Mouse (Mus musculus) heart, postnatal 14 days (tissue): Measurements from ENCODE around the gene Glyat. TPM values are rescaled to one million over a fixed set of nuclear protein-coding genes. Genes with fewer than 3 reads are reported as not detected.
A peak's percentile ranks its signal among the peaks of the same experiment; 100 is the strongest.
"Not testable (repeated sequence)": the region's sequence is repeated elsewhere in the genome, so short reads cannot be mapped to it uniquely, and the experiment has no call there.

Experiments
- DNase-seq, 2 experiments: peaks; one replicate each; pipeline ENCODE4 v3.0.0; 2021 to 2022
- intact Hi-C: fragments of 180-260 bp; cut with DNase I; formaldehyde crosslinking; loops from one replicate; pipeline ENCODE4 v1.15.1; 2025
- long read RNA-seq, 2 experiments: library from polyadenylated mRNA; stranded (forward); transcript quantifications; one replicate each; pipeline ENCODE4 v2.0.0; 2021
- total RNA-seq, 2 experiments: library from RNA; stranded (reverse); gene quantifications; 2 replicates each; pipeline ENCODE4 v1.2.3; 2021

Glyat gene
- not detected for total RNA-seq
- long read RNA-seq, experiment 1: 0 reads
- long read RNA-seq, experiment 2: 0 reads

GRCm38 (mm10) chr19:12633176-12633575 lies at the start of gene Glyat:
Glyat (plus strand) TSS chr19:12633308.
- intact Hi-C loops: no loop called here
- no peak for DNase-seq

- intact Hi-C loops: no loop called here
- DNase-seq: no peak
Observed at GRCm38 (mm10) chr19:12585310-12585709, 47.8 kb upstream of the Glyat start.

- DNase-seq: peak; percentile 64 to 78
- intact Hi-C loops: loop anchor here (1.0 to 10.0 kb wide), 5 partner anchors 15 to 157 kb away; no protein-coding TSS in a partner anchor
Observed at GRCm38 (mm10) chr19:12591908-12592307, 41.2 kb upstream of the Glyat start.

GRCm38 (mm10) chr19:12595135-12595529 lies 38.0 kb upstream of the Glyat start:
- DNase-seq: no peak
- intact Hi-C loops: loop anchor here (5.0 to 10.0 kb wide), 4 partner anchors 127 to 222 kb away; partner anchors contain the start of genes Lpxn and Zfp91

- intact Hi-C loops: loop anchor here (5.0 to 10.0 kb wide), 4 partner anchors 127 to 222 kb away; partner anchors contain the start of genes Lpxn and Zfp91
- peak; percentile 49 to 57 for DNase-seq
Observed at GRCm38 (mm10) chr19:12595530-12596289, 37.4 kb upstream of the Glyat start.

- intact Hi-C loops: loop anchor here (5.0 to 10.0 kb wide), 4 partner anchors 126 to 221 kb away; partner anchors contain the start of genes Lpxn and Zfp91
- no peak for DNase-seq
Observed at GRCm38 (mm10) chr19:12596290-12597072, 36.6 kb upstream of the Glyat start.

GRCm38 (mm10) chr19:12597073-12597405 lies 36.1 kb upstream of the Glyat start:
- DNase-seq: no peak
- intact Hi-C loops: loop anchor here (5.0 to 10.0 kb wide), 4 partner anchors 125 to 220 kb away; partner anchors contain the start of genes Lpxn and Zfp91

GRCm38 (mm10) chr19:12598674-12599073 lies 34.4 kb upstream of the Glyat start:
- no peak for DNase-seq
- intact Hi-C loops: loop anchor here (5.0 to 10.0 kb wide), 4 partner anchors 124 to 219 kb away; partner anchors contain the start of genes Lpxn and Zfp91

GRCm38 (mm10) chr19:12599674-12600073 lies 33.4 kb upstream of the Glyat start, which contains the start of gene Gm4952:
Gm4952 (plus strand) TSS chr19:12599974.
- intact Hi-C loops: loop anchor here (5.0 to 10.0 kb wide), 4 partner anchors 123 to 218 kb away; partner anchors contain the start of genes Lpxn and Zfp91
- DNase-seq: no peak

GRCm38 (mm10) chr19:12600684-12601480 lies 32.2 kb upstream of the Glyat start:
- intact Hi-C loops: no loop called here
- DNase-seq: no peak

GRCm38 (mm10) chr19:12608336-12608735 lies 24.8 kb upstream of the Glyat start:
- no peak for DNase-seq
- intact Hi-C loops: no loop called here

GRCm38 (mm10) chr19:12613646-12614045 lies 19.5 kb upstream of the Glyat start:
- intact Hi-C loops: no loop called here
- DNase-seq: no peak

GRCm38 (mm10) chr19:12634259-12634658 lies 1.2 kb downstream of the Glyat start:
- intact Hi-C loops: no loop called here
- no peak for DNase-seq

GRCm38 (mm10) chr19:12634963-12635362 lies 1.9 kb downstream of the Glyat start:
- no peak for DNase-seq
- intact Hi-C loops: no loop called here

- intact Hi-C loops: no loop called here
- DNase-seq: no peak
Observed at GRCm38 (mm10) chr19:12636863-12637262, 3.8 kb downstream of the Glyat start.

- DNase-seq: no peak
- intact Hi-C loops: no loop called here
Observed at GRCm38 (mm10) chr19:12638049-12638448, 4.9 kb downstream of the Glyat start.

- DNase-seq: no peak
- intact Hi-C loops: no loop called here
Observed at GRCm38 (mm10) chr19:12649511-12649910, 16.4 kb downstream of the Glyat start.

- intact Hi-C loops: no loop called here
- no peak for DNase-seq
Observed at GRCm38 (mm10) chr19:12666156-12666555, 33.0 kb downstream of the Glyat start.

- intact Hi-C loops, DNase-seq: not testable (repeated sequence)
Observed at GRCm38 (mm10) chr19:12668601-12669000, 35.5 kb downstream of the Glyat start.

- intact Hi-C loops: no loop called here
- no peak for DNase-seq
Observed at GRCm38 (mm10) chr19:12670139-12670538, 37.0 kb downstream of the Glyat start, which contains the start of gene Olfr1442. Olfr1442 (plus strand) TSS chr19:12670439.
